Mouse (Mus musculus) liver, embryonic 16.5 days (tissue): ENCODE data around the gene Ctnna3. TPM values are rescaled to one million over a fixed set of nuclear protein-coding genes. Genes with fewer than 3 reads are reported as not detected.

Experiments
- ATAC-seq: fragments of 200-750 bp; cut with Nextera tagmentation; 2 replicates; pipeline ENCODE4 v1.8.0; 2017; ENCODE audit warnings: low read depth, mild to moderate bottlenecking, moderate number of reproducible peaks, moderate library complexity
- H3K27ac ChIP-seq: fragments of 300-500 bp; sonication (generic); 2 replicates; pipeline ENCODE4 v1.5.1; 2014; ENCODE audit warnings: mild to moderate bottlenecking, low read length
- H3K27me3 ChIP-seq: fragments of 300-500 bp; sonication (generic); 2 replicates; pipeline ENCODE4 v1.6.1; 2014; ENCODE audit warnings: low read depth, low read length, mixed read lengths; ENCODE audit not compliant: control insufficient read depth, insufficient read depth
- H3K36me3 ChIP-seq: fragments of 300-500 bp; sonication (generic); 2 replicates; pipeline ENCODE4 v1.6.1; 2014; ENCODE audit warnings: mild to moderate bottlenecking; ENCODE audit not compliant: control insufficient read depth, insufficient read depth
- H3K4me1 ChIP-seq: fragments of 300-500 bp; sonication (generic); 2 replicates; pipeline ENCODE4 v1.6.1; 2014; ENCODE audit warnings: low read depth, low read length, mixed read lengths; ENCODE audit not compliant: control insufficient read depth
- H3K4me2 ChIP-seq: fragments of 300-500 bp; sonication (generic); 2 replicates; pipeline ENCODE4 v1.6.1; 2014; ENCODE audit warnings: low read depth, low read length, mixed read lengths
- H3K4me3 ChIP-seq: fragments of 300-500 bp; sonication (generic); 2 replicates; pipeline ENCODE4 v1.5.1; 2014; ENCODE audit warnings: low read depth, mild to moderate bottlenecking, low read length
- H3K9ac ChIP-seq: fragments of 300-500 bp; sonication (generic); 2 replicates; pipeline ENCODE4 v1.6.1; 2014; ENCODE audit warnings: low read depth, low read length
- H3K9me3 ChIP-seq: fragments of 300-500 bp; sonication (generic); replicated peaks from 2 replicates; pipeline ENCODE4 v1.6.1; 2016; ENCODE audit warnings: low read length; ENCODE audit not compliant: control insufficient read depth
- WGBS: fragments of 180-500 bp; shearing (Covaris S2); extraction: QIAGEN DNeasy Blood & Tissue Kit; methylation state at CpG from one replicate; pipeline ENCODE4 v1.1.7; 2014; ENCODE audit not compliant: insufficient replicate concordance; 5-methylcytosine and 5-hydroxymethylcytosine counted together
- polyA plus RNA-seq: library from polyadenylated mRNA; unstranded; fragments of >200 nt; fragmentation: Nextera tagmentation; extraction: Ambion mirVana; gene quantifications from 2 replicates; pipeline ENCODE4 v1.2.1, GENCODE M21; 2015

Gene Ctnna3
- polyA plus RNA-seq, 1 experiment from 2014 or later, result 0.11 TPM

GRCm38 (mm10) chr10:63676343-63676742 lies 246.4 kb downstream of the Ctnna3 start:
- Histone ChIP-seq H3K4me3 (no peak overlapping the region), H3K27ac (no peak overlapping the region), H3K27me3 (no peaks in the 10 kb centered on the region), H3K4me2 (no peak overlapping the region), H3K4me1 (no peaks in the 10 kb centered on the region), H3K9ac (no peak overlapping the region), H3K9me3 (no peaks in the 10 kb centered on the region), H3K36me3 (no peaks in the 10 kb centered on the region)
- 76% methylated on average over 6 of the region's 6 CpGs for WGBS
- ATAC-seq, result no peak

DNA sequence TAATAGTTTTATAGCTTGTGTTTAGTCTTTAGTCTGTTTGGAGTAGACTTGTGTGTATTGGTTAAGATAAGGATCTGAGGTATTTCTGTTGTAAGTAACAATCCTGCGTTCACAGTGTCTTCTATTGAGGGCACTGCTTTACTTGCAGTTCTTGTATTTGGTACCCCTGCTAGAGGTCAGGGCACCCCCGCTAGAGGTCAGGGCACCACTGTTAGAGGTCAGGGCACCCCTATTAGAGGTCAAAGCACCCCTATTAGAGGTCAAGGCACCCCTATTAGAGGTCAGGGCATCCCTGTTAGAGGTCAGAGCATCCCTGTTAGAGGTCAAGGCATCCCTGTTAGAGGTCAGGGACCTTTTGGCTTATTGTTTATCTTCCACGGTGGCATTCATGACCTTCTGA lies 259.3 kb downstream of the Ctnna3 start:
- no peak overlapping the region for H3K27ac ChIP-seq
- H3K9me3 ChIP-seq, result no peaks in the 10 kb centered on the region
- no peak for ATAC-seq
- H3K36me3 ChIP-seq, result no peaks in the 10 kb centered on the region
- no peak overlapping the region for H3K4me2 ChIP-seq
- WGBS, result 29% methylated on average over 3 of the region's 3 CpGs
- H3K27me3 ChIP-seq, result no peaks in the 10 kb centered on the region
- H3K4me3 ChIP-seq, result no peak overlapping the region
- H3K4me1 ChIP-seq, result no peaks in the 10 kb centered on the region
- no peak overlapping the region for H3K9ac ChIP-seq

DNA sequence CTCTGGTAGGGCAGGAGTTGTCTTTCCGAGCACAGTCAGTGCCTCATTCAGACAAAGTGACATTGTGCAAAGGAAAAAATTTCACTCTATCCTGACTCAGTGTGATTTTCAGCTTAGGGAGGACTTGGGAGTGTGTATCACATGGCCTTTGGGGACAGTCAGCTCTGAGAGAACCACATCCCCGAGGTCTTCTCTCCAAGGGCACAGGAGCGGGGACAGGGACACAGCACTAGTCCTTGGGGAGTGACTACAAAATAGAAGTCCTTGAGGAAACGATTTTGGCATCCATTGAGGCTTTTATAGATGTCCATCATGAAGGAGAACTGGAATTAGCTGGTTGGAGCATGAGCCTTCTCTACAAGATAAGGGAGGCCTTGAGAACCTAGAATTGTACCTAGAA lies 259.8 kb downstream of the Ctnna3 start:
- no peak overlapping the region for H3K9ac ChIP-seq
- WGBS, result 29% methylated on average over 4 of the region's 4 CpGs
- no peaks in the 10 kb centered on the region for H3K27me3 ChIP-seq
- ATAC-seq, result no peak
- H3K27ac ChIP-seq, result no peak overlapping the region
- H3K36me3 ChIP-seq, result no peaks in the 10 kb centered on the region
- H3K9me3 ChIP-seq, result no peaks in the 10 kb centered on the region
- H3K4me2 ChIP-seq, result no peak overlapping the region
- no peaks in the 10 kb centered on the region for H3K4me1 ChIP-seq
- H3K4me3 ChIP-seq, result no peak overlapping the region

GRCm38 (mm10) chr10:63692039-63692438 lies 262.1 kb downstream of the Ctnna3 start:
- Histone ChIP-seq H3K36me3 (no peaks in the 10 kb centered on the region), H3K27me3 (no peaks in the 10 kb centered on the region), H3K4me3 (no peak overlapping the region), H3K9me3 (no peaks in the 10 kb centered on the region), H3K27ac (no peak overlapping the region), H3K4me1 (no peaks in the 10 kb centered on the region), H3K9ac (no peak overlapping the region), H3K4me2 (no peak overlapping the region)
- ATAC-seq, result no peak
- 29% methylated on average over 3 of the region's 3 CpGs for WGBS

GRCm38 (mm10) chr10:63710211-63710610 lies 280.3 kb downstream of the Ctnna3 start:
- Histone ChIP-seq H3K4me1 (no peaks in the 10 kb centered on the region), H3K27ac (no peak overlapping the region), H3K4me2 (no peak overlapping the region), H3K36me3 (no peaks in the 10 kb centered on the region), H3K9me3 (no peaks in the 10 kb centered on the region), H3K27me3 (no peaks in the 10 kb centered on the region), H3K9ac (no peak overlapping the region), H3K4me3 (no peak overlapping the region)
- no peak for ATAC-seq
- WGBS, result 63% methylated on average over 6 of the region's 6 CpGs

DNA sequence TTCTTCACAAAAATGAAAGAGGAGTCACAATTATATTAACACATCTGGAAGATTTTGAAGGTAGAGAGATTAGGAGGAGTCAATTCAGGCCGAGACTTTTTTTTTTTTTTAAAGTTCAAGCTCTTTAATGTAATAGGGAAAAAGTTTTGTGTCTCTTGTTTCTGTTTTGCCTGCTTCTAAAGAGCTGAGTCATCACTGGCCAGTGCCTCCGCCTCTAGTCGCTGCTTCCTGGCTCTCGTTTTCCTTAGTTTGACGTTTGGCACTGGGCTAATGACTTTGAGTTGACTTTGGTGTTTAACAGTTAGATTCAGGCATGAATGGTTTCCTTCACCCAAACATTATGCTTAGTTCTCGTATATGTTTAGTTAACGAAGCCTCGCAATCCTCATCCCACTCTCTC lies 282.6 kb downstream of the Ctnna3 start:
- 43% methylated on average over 8 of the region's 8 CpGs for WGBS
- Histone ChIP-seq H3K36me3 (no peaks in the 10 kb centered on the region), H3K4me1 (no peaks in the 10 kb centered on the region), H3K27me3 (no peaks in the 10 kb centered on the region), H3K27ac (no peak overlapping the region), H3K9me3 (no peaks in the 10 kb centered on the region), H3K4me3 (no peak overlapping the region), H3K4me2 (no peak overlapping the region), H3K9ac (no peak overlapping the region)
- no peak for ATAC-seq

GRCm38 (mm10) chr10:63714151-63714550 lies 284.3 kb downstream of the Ctnna3 start:
- H3K9ac ChIP-seq, result no peak overlapping the region
- no peak for ATAC-seq
- WGBS, result 47% methylated on average over 4 of the region's 4 CpGs

GRCm38 (mm10) chr10:63768871-63769270 lies 339.0 kb downstream of the Ctnna3 start:
- Histone ChIP-seq H3K9ac (no peak overlapping the region), H3K9me3 (no peaks in the 10 kb centered on the region), H3K4me3 (no peak overlapping the region), H3K27ac (no peak overlapping the region), H3K4me1 (no peaks in the 10 kb centered on the region), H3K4me2 (no peak overlapping the region), H3K36me3 (no peaks in the 10 kb centered on the region), H3K27me3 (no peaks in the 10 kb centered on the region)
- WGBS, result 71% methylated on average over 10 of the region's 10 CpGs
- ATAC-seq, result no peak

More at GRCm38 (mm10) chr10:63714151-63714550, 284.3 kb downstream of the Ctnna3 start:
- Histone ChIP-seq H3K4me1 (no peaks in the 10 kb centered on the region), H3K27ac (no peak overlapping the region), H3K4me3 (no peak overlapping the region), H3K36me3 (no peaks in the 10 kb centered on the region), H3K4me2 (no peak overlapping the region), H3K9me3 (no peaks in the 10 kb centered on the region), H3K27me3 (no peaks in the 10 kb centered on the region)

DNA sequence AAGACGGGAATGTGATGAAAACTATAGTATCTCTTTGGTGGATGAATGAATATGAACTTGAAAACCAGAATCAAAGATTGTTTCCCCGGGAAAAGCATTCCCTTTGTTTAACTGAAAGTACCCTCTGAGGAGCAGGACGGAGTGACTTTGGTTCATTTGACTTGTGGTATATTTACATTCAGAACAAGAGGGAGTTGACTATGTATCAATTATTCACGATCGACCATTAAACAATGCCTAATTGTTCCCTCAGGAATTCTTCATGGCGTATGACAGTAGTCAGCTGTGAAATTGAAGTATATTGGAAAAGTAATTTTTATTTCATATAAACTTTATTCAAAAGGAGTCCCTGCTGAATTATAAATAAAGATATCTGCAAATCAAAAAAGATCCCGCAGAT lies 341.8 kb downstream of the Ctnna3 start:
- H3K9ac ChIP-seq, result no peak overlapping the region
- no peak overlapping the region for H3K4me2 ChIP-seq
- H3K27me3 ChIP-seq, result no peaks in the 10 kb centered on the region
- H3K27ac ChIP-seq, result no peak overlapping the region
- ATAC-seq, result no peak
- no peaks in the 10 kb centered on the region for H3K9me3 ChIP-seq
- no peaks in the 10 kb centered on the region for H3K36me3 ChIP-seq
- WGBS, result 70% methylated on average over 7 of the region's 7 CpGs
- H3K4me1 ChIP-seq, result no peaks in the 10 kb centered on the region
- no peak overlapping the region for H3K4me3 ChIP-seq

DNA sequence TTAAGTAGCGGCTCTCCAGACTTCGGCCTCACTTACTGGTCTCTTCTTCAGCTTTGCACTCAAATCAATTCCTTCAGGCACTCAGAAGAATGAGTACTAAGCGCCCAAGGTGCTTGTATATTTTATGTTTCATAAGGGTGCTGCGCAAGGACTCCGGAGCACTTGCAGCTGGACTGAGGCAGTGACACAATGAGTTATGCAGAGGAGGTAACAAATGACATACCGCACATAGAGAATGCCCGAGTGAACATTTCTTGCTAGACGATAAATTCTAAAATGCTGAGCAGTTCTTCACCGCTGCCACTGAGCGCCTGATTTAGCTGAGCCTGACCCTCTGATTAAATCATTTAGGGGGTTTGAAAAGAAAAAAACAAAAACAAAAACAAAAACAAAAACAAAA lies 342.2 kb downstream of the Ctnna3 start:
- H3K27me3 ChIP-seq, result no peaks in the 10 kb centered on the region
- H3K27ac ChIP-seq, result no peak overlapping the region
- no peak overlapping the region for H3K4me2 ChIP-seq
- ATAC-seq, result no peak
- H3K9me3 ChIP-seq, result no peaks in the 10 kb centered on the region
- no peak overlapping the region for H3K9ac ChIP-seq
- H3K4me1 ChIP-seq, result no peaks in the 10 kb centered on the region
- 85% methylated on average over 10 of the region's 10 CpGs for WGBS
- H3K4me3 ChIP-seq, result no peak overlapping the region
- no peaks in the 10 kb centered on the region for H3K36me3 ChIP-seq
